Mouse (Mus musculus): ENCODE results near the gene Gm10972.
"Not testable (repeated sequence)": the region's sequence is repeated elsewhere in the genome, so short reads cannot be mapped to it uniquely, and the experiment has no call there.

- not testable (repeated sequence) for TF ChIP-seq CTCF (conservative IDR thresholded peaks at IDR 0.05; ENCODE audit: low read length); POU5F1 (IDR thresholded peaks at IDR 0.05; ENCODE audit: borderline replicate concordance, low read length)
These were observed 43.3 kb downstream of the Gm10972 start for GRCm38 (mm10) chr3:94685989-94686772.

Measured in E14TG2a.4 (cell line).